Mouse (Mus musculus) small intestine, adult 2 months (tissue): ENCODE data around the gene Zfp574.

ENCODE experiments used
- CTCF ChIP-seq: fragments of 200-500 bp; IDR thresholded peaks from 2 replicates; pipeline ENCODE4 v1.5.1; 2012; ENCODE audit warnings: low read depth, mild to moderate bottlenecking, control low read depth, inconsistent platforms, low read length, moderate library complexity, mixed read lengths; ENCODE audit not compliant: insufficient replicate concordance, insufficient read length; ENCODE audit errors: extremely low read depth
- POLR2A ChIP-seq: fragments of 200-500 bp; IDR thresholded peaks from 2 replicates; pipeline ENCODE4 v1.6.1; 2012; ENCODE audit warnings: low read depth, mild to moderate bottlenecking, control low read depth, inconsistent platforms, low read length, moderate library complexity

GRCm38 (mm10) chr7:25049295-25049930 lies 23.0 kb upstream of the Zfp574 start:
- TF ChIP-seq CTCF: no peak
- TF ChIP-seq POLR2A: no peak
